Mouse (Mus musculus) stomach, postnatal 0 days (tissue): ENCODE data around the gene Ddah2.

ENCODE experiments used
- CTCF ChIP-seq: IDR thresholded peaks from 2 replicates; pipeline ENCODE4 v1.5.1; 2016; ENCODE audit warnings: antibody characterized with exemption, low read depth, mild to moderate bottlenecking, moderate library complexity
- EP300 ChIP-seq: optimal IDR thresholded peaks from 2 replicates; pipeline ENCODE3; 2016; ENCODE audit warnings: antibody characterized with exemption

GRCm38 (mm10) chr17:35024261-35024660 lies 34.6 kb upstream of the Ddah2 start:
- no peak for TF ChIP-seq CTCF
- no peak for TF ChIP-seq EP300
